Mouse (Mus musculus) MEL (cell line): ENCODE measurements around the gene Myo9b.

Experiments
- MYB ChIP-seq: IDR thresholded peaks from 2 replicates; pipeline ENCODE4 v1.6.1; 2011; ENCODE audit warnings: mild to moderate bottlenecking, low read depth, low read length, improper control_type of control experiment
- USF1 ChIP-seq: IDR thresholded peaks from 2 replicates; pipeline ENCODE4 v1.6.1; 2014; ENCODE audit warnings: low read depth, mild to moderate bottlenecking, inconsistent platforms, low read length, improper control_type of control experiment, moderate library complexity
- ZKSCAN1 ChIP-seq: IDR thresholded peaks from 2 replicates; pipeline ENCODE4 v1.6.1; 2012; ENCODE audit warnings: low read depth, mild to moderate bottlenecking, inconsistent platforms, low read length, improper control_type of control experiment, moderate library complexity

GRCm38 (mm10) chr8:71256545-71257232, 15.8 kb upstream of the Myo9b start:
- TF ChIP-seq USF1 (no peak), MYB (no peak), ZKSCAN1 (no peak)
